Mouse (Mus musculus): ENCODE measurements around the gene Fnbp1.

Gene Fnbp1

GRCm38 (mm10) chr2:31061868-31062628, 79.8 kb downstream of the Fnbp1 start:
- DNase-seq = no peak

GRCm38 (mm10) chr2:31060787-31061730, 80.7 kb downstream of the Fnbp1 start:
- no peak for DNase-seq

GRCm38 (mm10) chr2:31060271-31060670, 81.5 kb downstream of the Fnbp1 start:
- no peak for DNase-seq

- DNase-seq = no peak
These were observed 83.4 kb downstream of the Fnbp1 start for GRCm38 (mm10) chr2:31058443-31058842.

GRCm38 (mm10) chr2:31057549-31058177, 84.1 kb downstream of the Fnbp1 start:
- no peak for DNase-seq

- no peak for DNase-seq
These were observed 85.7 kb downstream of the Fnbp1 start for GRCm38 (mm10) chr2:31056070-31056469.

- no peak for DNase-seq
These were observed 87.9 kb downstream of the Fnbp1 start for GRCm38 (mm10) chr2:31053851-31054340.

GRCm38 (mm10) chr2:31053426-31053825, 88.4 kb downstream of the Fnbp1 start:
- DNase-seq = no peak

GRCm38 (mm10) chr2:31052441-31052840, 89.4 kb downstream of the Fnbp1 start:
- DNase-seq = no peak

- no peak for DNase-seq
These were observed 93.8 kb downstream of the Fnbp1 start for GRCm38 (mm10) chr2:31048037-31048436.

GRCm38 (mm10) chr2:31043856-31044255, 98.0 kb downstream of the Fnbp1 start:
- DNase-seq = peak; percentile 40 to 69

- no peak for DNase-seq
These were observed 98.9 kb downstream of the Fnbp1 start for GRCm38 (mm10) chr2:31042881-31043280.

- DNase-seq = no peak
These were observed 100.4 kb downstream of the Fnbp1 start for GRCm38 (mm10) chr2:31041386-31041785.

GRCm38 (mm10) chr2:31040487-31040886, 101.3 kb downstream of the Fnbp1 start:
- DNase-seq = no peak

- DNase-seq = no peak
These were observed 101.8 kb downstream of the Fnbp1 start for GRCm38 (mm10) chr2:31040043-31040442.

GRCm38 (mm10) chr2:31036811-31037210, 105.0 kb downstream of the Fnbp1 start:
- DNase-seq = no peak

GRCm38 (mm10) chr2:31031972-31032371, 109.8 kb downstream of the Fnbp1 start:
- peak in 1 of 2 experiments; percentile 50 for DNase-seq

- DNase-seq = no peak
These were observed 115.2 kb downstream of the Fnbp1 start for GRCm38 (mm10) chr2:31026642-31027041.

- peak; percentile 63 for DNase-seq
These were observed 116.3 kb downstream of the Fnbp1 start for GRCm38 (mm10) chr2:31025458-31025857.

- peak; percentile 60 to 76 for DNase-seq
These were observed 117.0 kb downstream of the Fnbp1 start for GRCm38 (mm10) chr2:31024618-31025370.

GRCm38 (mm10) chr2:31023940-31024339, 117.9 kb downstream of the Fnbp1 start:
- DNase-seq = no peak

GRCm38 (mm10) chr2:31020202-31020601, 121.6 kb downstream of the Fnbp1 start:
- no peak for DNase-seq

All from kidney, postnatal 36 days (tissue).